Mouse (Mus musculus) forebrain, embryonic 11.5 days (tissue): ENCODE results near the gene Gm20721. TPM values are rescaled to one million over a fixed set of nuclear protein-coding genes. Genes with fewer than 3 reads are reported as not detected.
"Not testable (repeated sequence)": the region's sequence is repeated elsewhere in the genome, so short reads cannot be mapped to it uniquely, and the experiment has no call there.

Experiments used
- ATAC-seq: fragments of 200-750 bp; cut with Nextera tagmentation; replicated peaks from 2 replicates; pipeline ENCODE4 v1.8.0; 2017; ENCODE audit warnings: moderate TSS enrichment; ENCODE audit not compliant: low FRiP score
- DNase-seq: peaks from one replicate; pipeline ENCODE4 v3.0.0-alpha.2; 2017; ENCODE audit warnings: low spot score
- H3K27ac ChIP-seq: fragments of 300-500 bp; sonication (generic); 2 replicates; pipeline ENCODE4 v1.5.1; 2014; ENCODE audit warnings: low read depth, low read length
- H3K27me3 ChIP-seq: fragments of 300-500 bp; sonication (generic); 2 replicates; pipeline ENCODE4 v1.6.1; 2014; ENCODE audit warnings: mild to moderate bottlenecking, low read length, mixed read lengths; ENCODE audit not compliant: control insufficient read depth, insufficient read depth
- H3K36me3 ChIP-seq: fragments of 300-500 bp; sonication (generic); 2 replicates; pipeline ENCODE4 v1.6.1; 2014; ENCODE audit warnings: mild to moderate bottlenecking, low read length, moderate library complexity, mixed read lengths; ENCODE audit not compliant: control insufficient read depth, insufficient read depth
- H3K4me1 ChIP-seq: fragments of 300-500 bp; sonication (generic); replicated peaks from 2 replicates; pipeline ENCODE4 v1.6.1; 2014; ENCODE audit warnings: low read length, mixed read lengths; ENCODE audit not compliant: control insufficient read depth, insufficient read depth
- H3K4me2 ChIP-seq: fragments of 300-500 bp; sonication (generic); 2 replicates; pipeline ENCODE4 v1.6.1; 2014; ENCODE audit warnings: low read depth, mild to moderate bottlenecking, low read length, moderate library complexity, mixed read lengths; ENCODE audit not compliant: severe bottlenecking
- H3K4me3 ChIP-seq: fragments of 300-500 bp; sonication (generic); 2 replicates; pipeline ENCODE4 v1.5.1; 2014; ENCODE audit warnings: low read depth, low read length
- H3K9ac ChIP-seq: fragments of 300-500 bp; sonication (generic); 2 replicates; pipeline ENCODE4 v1.6.1; 2014; ENCODE audit warnings: low read length
- H3K9me3 ChIP-seq: fragments of 300-500 bp; sonication (generic); 2 replicates; pipeline ENCODE4 v1.6.1; 2016; ENCODE audit warnings: low read length, mixed read lengths; ENCODE audit not compliant: control insufficient read depth
- WGBS: fragments of 180-500 bp; shearing (Covaris S2); extraction: QIAGEN DNeasy Blood & Tissue Kit; methylation state at CpG from one replicate; pipeline ENCODE4 v1.1.7; 2014; 5-methylcytosine and 5-hydroxymethylcytosine counted together
- polyA plus RNA-seq: library from polyadenylated mRNA; unstranded; fragments of >200 nt; fragmentation: Nextera tagmentation; extraction: Ambion mirVana; gene quantifications from 2 replicates; pipeline ENCODE4 v1.2.1, GENCODE M21; 2014

Gm20721 gene
- polyA plus RNA-seq, 1 experiment from 2014 or later: 6.5 TPM

DNA sequence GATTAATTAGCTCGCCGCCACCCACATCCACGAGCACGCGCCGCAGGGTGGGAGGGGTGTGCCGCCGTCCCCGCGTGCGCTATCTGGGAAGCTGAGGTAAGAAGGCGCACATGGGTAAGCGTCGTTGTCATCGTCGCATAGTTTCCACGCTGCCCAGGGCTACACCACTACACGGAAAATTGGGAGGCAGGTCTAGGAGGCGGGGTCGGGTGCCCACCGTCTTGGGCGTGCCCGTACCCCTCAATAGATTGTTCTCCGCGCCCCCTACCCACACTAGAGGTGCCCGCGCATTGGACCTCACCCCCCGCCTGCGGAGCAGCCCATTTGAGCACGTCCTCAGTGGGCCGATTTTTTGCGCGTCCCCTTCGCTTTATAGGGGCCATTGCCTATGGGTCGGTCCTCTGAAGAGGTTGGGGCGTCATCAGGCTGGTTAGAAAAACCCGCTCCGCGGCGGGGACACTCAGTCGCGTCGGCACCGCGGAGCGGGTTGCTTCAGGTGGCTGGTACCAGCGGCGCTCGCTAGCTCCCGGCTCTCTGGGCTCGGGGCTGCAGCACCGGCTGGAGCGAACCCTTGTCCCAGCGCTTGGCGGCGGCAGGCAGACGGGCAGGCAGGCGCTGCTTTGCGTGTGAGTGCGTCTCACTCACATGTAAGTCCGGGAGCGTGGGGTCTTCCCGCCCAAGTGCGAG lies 19.1 kb downstream of the Gm20721 start:
- H3K36me3 ChIP-seq: no peaks in the 10 kb centered on the region
- peak overlapping the region; percentile 51 for H3K9ac ChIP-seq
- ATAC-seq (peak; percentile 35), DNase-seq (peak; percentile 84)
- H3K4me1 ChIP-seq: peaks cover 4% of the 10 kb centered on the region; the same call in 1 of the 2 replicates
- no peak overlapping the region for H3K27ac ChIP-seq
- H3K27me3 ChIP-seq: no peaks in the 10 kb centered on the region; the same call in 1 of the 2 replicates
- H3K4me3 ChIP-seq: peak overlapping the region; percentile 98
- H3K9me3 ChIP-seq: no peaks in the 10 kb centered on the region
- peak overlapping the region; percentile 55 for H3K4me2 ChIP-seq
- WGBS: 54% methylated on average over 64 of the region's 64 CpGs

GRCm38 (mm10) chr2:174326481-174326880 lies 20.0 kb downstream of the Gm20721 start:
- DNase-seq: no peak
- ATAC-seq: no peak
- Histone ChIP-seq H3K27me3 (no peaks in the 10 kb centered on the region; the same call in 1 of the 2 replicates), H3K4me1 (0 out of 2 replicates have a peak, but pooled peaks cover 4% of the 10 kb centered on the region), H3K4me3 (peak overlapping the region; percentile 98), H3K36me3 (no peaks in the 10 kb centered on the region), H3K9me3 (no peaks in the 10 kb centered on the region), H3K27ac (no peak overlapping the region), H3K9ac (peak overlapping the region; percentile 51; the same call in 1 of the 2 replicates), H3K4me2 (peak overlapping the region; percentile 55)
- WGBS: 62% methylated on average over 8 of the region's 8 CpGs

GRCm38 (mm10) chr2:174325989-174326388 lies 20.5 kb downstream of the Gm20721 start:
- Histone ChIP-seq H3K4me1 (0 out of 2 replicates have a peak, but pooled peaks cover 4% of the 10 kb centered on the region), H3K27me3 (no peaks in the 10 kb centered on the region; the same call in 1 of the 2 replicates), H3K36me3 (no peaks in the 10 kb centered on the region), H3K27ac (no peak overlapping the region), H3K4me3 (no peak overlapping the region), H3K9me3 (no peaks in the 10 kb centered on the region), H3K9ac (no peak overlapping the region), H3K4me2 (no peak overlapping the region; the same call in 1 of the 2 replicates)
- 66% methylated on average over 4 of the region's 4 CpGs for WGBS
- no peak for ATAC-seq
- no peak for DNase-seq

DNA sequence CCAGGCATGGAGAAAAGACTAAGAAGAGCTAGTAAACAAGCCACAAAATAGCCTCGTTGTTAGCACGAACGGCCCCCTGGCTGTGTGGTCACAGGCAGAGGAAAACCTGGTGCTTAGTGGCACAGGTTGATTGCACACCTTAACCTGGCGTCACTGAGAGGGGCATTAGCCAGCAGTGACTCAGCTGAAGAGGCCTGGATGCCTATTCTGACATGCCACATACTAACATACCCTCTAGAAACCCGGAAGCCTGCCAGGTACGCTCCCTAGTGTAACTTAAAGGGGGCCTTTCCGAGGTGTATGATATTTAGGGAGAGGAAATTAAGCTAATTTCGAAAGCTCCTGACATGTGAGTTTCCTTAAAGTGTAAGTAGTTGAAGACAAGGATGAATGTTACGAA lies 29.9 kb downstream of the Gm20721 start:
- Histone ChIP-seq H3K27ac (no peak overlapping the region), H3K27me3 (no peaks in the 10 kb centered on the region), H3K9me3 (no peaks in the 10 kb centered on the region), H3K9ac (no peak overlapping the region), H3K4me1 (peaks cover under 1% of the 10 kb centered on the region; the same call in 1 of the 2 replicates), H3K4me3 (no peak overlapping the region), H3K36me3 (no peaks in the 10 kb centered on the region), H3K4me2 (no peak overlapping the region)
- no peak for ATAC-seq
- DNase-seq: no peak
- 91% methylated on average over 9 of the region's 9 CpGs for WGBS

DNA sequence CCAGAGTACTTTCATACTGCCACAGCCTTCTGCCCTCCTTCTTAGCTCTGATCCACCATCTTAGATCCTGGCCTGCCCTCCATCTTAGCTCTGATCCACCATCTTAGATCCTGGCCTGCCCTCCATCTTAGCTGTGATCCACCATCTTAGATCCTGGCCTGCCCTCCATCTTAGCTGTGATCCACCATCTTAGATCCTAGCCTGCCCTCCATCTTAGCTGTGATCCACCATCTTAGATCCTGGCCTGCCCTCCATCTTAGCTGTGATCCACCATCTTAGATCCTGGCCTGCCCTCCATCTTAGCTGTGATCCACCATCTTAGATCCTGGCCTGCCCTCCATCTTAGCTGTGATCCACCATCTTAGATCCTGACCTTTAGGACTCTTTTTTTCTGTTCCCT lies 31.1 kb downstream of the Gm20721 start:
- not testable (repeated sequence) for ATAC-seq, H3K27ac ChIP-seq, H3K9ac ChIP-seq, H3K4me2 ChIP-seq, H3K9me3 ChIP-seq, H3K27me3 ChIP-seq, H3K4me1 ChIP-seq, DNase-seq, H3K36me3 ChIP-seq, H3K4me3 ChIP-seq

DNA sequence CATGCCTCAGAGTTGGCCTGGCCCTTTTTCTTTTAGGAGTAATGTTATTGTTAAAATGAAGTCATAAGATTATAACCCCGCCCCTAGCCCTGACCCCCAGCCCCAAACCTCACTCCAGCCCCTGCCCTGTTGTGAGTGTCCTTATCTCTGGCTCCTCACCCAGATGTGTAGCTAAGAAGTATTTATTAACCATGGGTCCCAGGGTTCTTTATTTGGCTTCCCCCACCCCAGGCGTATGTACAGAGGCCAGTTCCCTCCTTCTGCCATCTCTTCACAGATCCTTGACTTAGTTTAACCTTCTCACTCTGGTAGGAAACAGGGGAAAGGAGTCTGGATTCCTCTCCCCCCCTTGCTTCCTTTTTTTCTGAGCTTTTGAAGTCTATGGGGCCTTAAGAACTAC lies 33.9 kb downstream of the Gm20721 start:
- WGBS: 69% methylated on average over 2 of the region's 2 CpGs
- Histone ChIP-seq H3K4me2 (no peak overlapping the region), H3K9ac (no peak overlapping the region), H3K27me3 (no peaks in the 10 kb centered on the region), H3K27ac (no peak overlapping the region), H3K4me1 (peaks cover 2% of the 10 kb centered on the region; the same call in 1 of the 2 replicates), H3K4me3 (no peak overlapping the region), H3K9me3 (no peaks in the 10 kb centered on the region), H3K36me3 (no peaks in the 10 kb centered on the region)
- ATAC-seq (peak; percentile 28), DNase-seq (no peak)

DNA sequence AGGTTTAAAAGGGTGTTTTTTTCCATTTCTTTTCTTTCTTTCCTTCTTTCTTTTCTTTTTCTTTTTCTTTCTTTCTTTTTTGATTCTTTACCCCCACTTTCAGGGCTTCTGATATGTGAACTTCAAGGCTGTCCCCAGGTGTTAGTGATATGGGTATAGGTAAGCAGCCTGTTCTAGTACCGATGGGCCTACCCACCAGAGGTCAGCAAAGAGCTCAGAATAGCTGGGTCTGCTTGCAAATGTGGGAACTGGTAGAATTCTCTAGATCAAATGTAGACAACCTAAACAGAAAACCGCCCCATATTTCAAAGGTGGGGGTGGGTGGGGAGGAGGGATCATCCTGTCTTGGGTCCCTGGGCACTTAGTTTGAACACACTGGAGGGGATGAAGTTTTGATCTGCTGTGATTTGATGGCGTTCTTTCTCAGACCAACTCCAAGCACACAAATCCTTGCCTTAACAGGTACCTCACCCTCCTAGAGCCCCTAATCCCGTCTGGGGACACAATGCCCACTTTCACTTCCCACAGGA lies 34.3 kb downstream of the Gm20721 start:
- H3K9me3 ChIP-seq: no peaks in the 10 kb centered on the region
- H3K4me2 ChIP-seq: no peak overlapping the region
- H3K4me3 ChIP-seq: no peak overlapping the region
- peak; percentile 81 for DNase-seq
- H3K4me1 ChIP-seq: peaks cover 2% of the 10 kb centered on the region; the same call in 1 of the 2 replicates
- H3K9ac ChIP-seq: no peak overlapping the region
- H3K27me3 ChIP-seq: no peaks in the 10 kb centered on the region
- no peaks in the 10 kb centered on the region for H3K36me3 ChIP-seq
- peak; percentile 63 for ATAC-seq
- no peak overlapping the region for H3K27ac ChIP-seq
- 25% methylated on average over 4 of the region's 4 CpGs for WGBS

DNA sequence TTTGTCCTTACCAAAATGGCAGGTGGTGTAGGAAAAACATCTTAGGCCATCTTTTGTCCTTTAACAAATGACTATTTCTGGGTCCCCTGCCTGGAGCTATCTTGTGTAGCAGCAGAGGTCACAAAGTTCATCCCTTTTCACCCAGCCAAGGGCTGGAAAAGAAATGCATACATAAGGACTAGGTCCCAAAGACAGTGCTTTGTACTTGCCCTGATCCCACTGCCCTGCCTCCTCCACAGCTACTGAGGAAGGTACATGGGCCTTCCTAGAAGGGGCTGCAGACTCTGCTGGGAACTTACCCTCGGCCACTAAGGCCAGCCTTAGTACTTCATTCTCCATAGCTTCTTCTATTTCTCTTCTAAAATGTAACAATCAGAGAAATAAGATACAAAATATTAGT lies 34.9 kb downstream of the Gm20721 start:
- ATAC-seq (0 out of 2 replicates have a peak, but pooled peaks have one; percentile 28), DNase-seq (peak; percentile 44)
- H3K27ac ChIP-seq: no peak overlapping the region
- H3K4me1 ChIP-seq: peaks cover 2% of the 10 kb centered on the region; the same call in 1 of the 2 replicates
- H3K4me3 ChIP-seq: no peak overlapping the region
- H3K9ac ChIP-seq: no peak overlapping the region
- H3K27me3 ChIP-seq: no peaks in the 10 kb centered on the region
- H3K9me3 ChIP-seq: no peaks in the 10 kb centered on the region
- no peaks in the 10 kb centered on the region for H3K36me3 ChIP-seq
- 65% methylated on average over 1 of the region's 1 CpGs for WGBS
- no peak overlapping the region for H3K4me2 ChIP-seq
